Mouse (Mus musculus): ENCODE results near the gene Edrf1. TPM values are rescaled to one million over a fixed set of nuclear protein-coding genes. Genes with fewer than 3 reads are reported as not detected.

Gene Edrf1
- polyA plus RNA-seq, 2 experiments = 8.7 to 9.8 TPM

DNA sequence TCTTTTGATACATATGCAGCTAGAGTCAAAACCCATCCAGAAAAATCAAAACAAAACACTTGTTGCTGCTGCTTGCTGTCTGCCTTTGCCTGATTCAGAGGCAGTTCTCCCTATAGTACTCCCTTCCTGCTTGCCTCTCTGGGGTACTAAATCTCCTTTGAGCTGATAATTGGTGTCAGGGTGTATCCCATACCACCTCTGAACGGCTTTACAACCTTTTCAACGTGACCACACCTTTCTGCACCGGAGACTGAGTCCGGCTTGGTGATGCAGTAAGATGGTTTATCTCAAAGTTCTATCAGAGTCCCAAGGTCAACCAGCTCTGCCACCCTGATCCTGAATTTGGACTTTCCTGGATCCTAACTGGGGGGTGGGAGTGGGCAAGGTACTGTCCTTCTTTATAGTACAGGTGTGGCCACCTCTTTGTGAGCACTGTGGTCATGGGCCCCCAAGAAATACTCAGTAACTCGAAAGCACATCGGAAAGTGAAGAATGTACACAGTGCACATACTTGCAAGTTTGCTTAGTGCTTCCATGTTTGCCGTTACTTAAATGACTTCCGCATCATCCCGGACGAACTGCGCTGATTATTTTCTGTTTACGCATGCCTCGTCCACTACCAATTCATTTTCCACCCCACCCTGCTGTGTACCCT, 32.8 kb upstream of the Edrf1 start:
- WGBS (ENCODE audit: insufficient replicate concordance) = 61% methylated on average over 13 of the region's 13 CpGs
- Histone ChIP-seq H3K27ac (no peak overlapping the region), H3K4me3 (ENCODE audit: insufficient read depth in 1 of 2, low read depth in 2 of 2, low read length in 2 of 2) (no peak overlapping the region), H3K36me3 (replicated peaks; ENCODE audit: control insufficient read depth, insufficient read depth, low read depth) (no peaks in the 10 kb centered on the region), H3K9ac (replicated peaks) (no peak overlapping the region), H3K27me3 (ENCODE audit: control insufficient read depth, insufficient read depth, low read length) (no peaks in the 10 kb centered on the region), H3K4me1 (replicated peaks; ENCODE audit: control insufficient read depth in 2 of 2, insufficient read depth in 2 of 2, low read length in 1 of 2) (no peaks in the 10 kb centered on the region), H3K9me3 (ENCODE audit: control insufficient read depth, low read length) (no peaks in the 10 kb centered on the region), H3K4me2 (ENCODE audit: low read depth) (no peak overlapping the region)
- no peak for DNase-seq (ENCODE audit: low read depth in 3 of 3, low spot score in 3 of 3)
- ATAC-seq (ENCODE audit: insufficient read depth) = no peak
- TF ChIP-seq EP300 (IDR thresholded peaks at IDR 0.05; ENCODE audit: low read depth) = no peak
- no peak for TF ChIP-seq CTCF (IDR thresholded peaks at IDR 0.05; ENCODE audit: low read depth)

GRCm38 (mm10) chr7:133607331-133607730, 30.0 kb upstream of the Edrf1 start:
- Histone ChIP-seq H3K4me1 (replicated peaks; ENCODE audit: control insufficient read depth in 2 of 2, insufficient read depth in 2 of 2, low read length in 1 of 2) (no peaks in the 10 kb centered on the region), H3K4me3 (ENCODE audit: insufficient read depth in 1 of 2, low read depth in 2 of 2, low read length in 2 of 2) (no peak overlapping the region), H3K9me3 (ENCODE audit: control insufficient read depth, low read length) (no peaks in the 10 kb centered on the region), H3K27ac (no peak overlapping the region), H3K9ac (replicated peaks) (no peak overlapping the region), H3K36me3 (replicated peaks; ENCODE audit: control insufficient read depth, insufficient read depth, low read depth) (no peaks in the 10 kb centered on the region), H3K4me2 (ENCODE audit: low read depth) (no peak overlapping the region), H3K27me3 (ENCODE audit: control insufficient read depth, insufficient read depth, low read length) (no peaks in the 10 kb centered on the region)
- no peak for ATAC-seq (ENCODE audit: insufficient read depth)
- 56% methylated on average over 5 of the region's 5 CpGs for WGBS (ENCODE audit: insufficient replicate concordance)
- DNase-seq (ENCODE audit: low read depth in 3 of 3, low spot score in 3 of 3) = no peak
- TF ChIP-seq CTCF (IDR thresholded peaks at IDR 0.05; ENCODE audit: low read depth) (no peak), EP300 (IDR thresholded peaks at IDR 0.05; ENCODE audit: low read depth) (no peak)

DNA sequence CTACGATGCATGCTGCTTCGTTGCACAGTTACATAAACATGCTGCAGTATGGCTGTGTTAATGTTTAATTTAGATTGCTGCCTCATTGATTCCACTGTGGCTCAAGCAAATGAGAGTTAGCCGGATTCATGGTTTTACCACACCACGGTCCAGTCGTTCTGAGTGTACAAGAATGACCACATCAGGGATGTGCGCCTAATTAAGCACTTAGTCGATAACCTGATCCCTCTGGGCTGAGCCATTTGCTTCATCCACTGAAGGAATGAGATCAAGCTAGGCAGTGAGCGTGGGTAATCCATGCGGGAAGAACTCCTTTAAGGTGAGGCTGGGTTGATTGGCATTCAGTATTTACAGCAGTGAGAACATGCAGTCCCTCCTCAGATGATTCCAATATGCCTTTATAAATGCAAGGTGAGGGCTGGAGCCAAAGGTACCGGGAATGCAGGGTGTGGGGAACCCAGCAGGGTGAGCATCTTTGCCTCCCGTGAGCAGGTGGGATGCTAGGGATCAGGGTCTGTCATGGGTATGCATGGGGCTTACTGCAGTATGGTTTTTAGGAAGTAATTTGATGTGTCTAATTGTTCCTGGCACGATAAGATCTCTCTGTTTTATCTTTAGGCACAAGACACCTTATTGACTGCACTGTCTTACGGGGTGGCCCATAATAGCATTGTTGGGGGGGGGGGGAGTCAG, 29.3 kb upstream of the Edrf1 start:
- no peaks in the 10 kb centered on the region for H3K4me1 ChIP-seq (replicated peaks; ENCODE audit: control insufficient read depth in 2 of 2, insufficient read depth in 2 of 2, low read length in 1 of 2)
- H3K27me3 ChIP-seq (ENCODE audit: control insufficient read depth, insufficient read depth, low read length) = no peaks in the 10 kb centered on the region
- ATAC-seq (ENCODE audit: insufficient read depth) (no peak), DNase-seq (ENCODE audit: low read depth in 3 of 3, low spot score in 3 of 3) (no peak)
- H3K27ac ChIP-seq = no peak overlapping the region
- no peak overlapping the region for H3K4me2 ChIP-seq (ENCODE audit: low read depth)
- no peak for TF ChIP-seq CTCF (IDR thresholded peaks at IDR 0.05; ENCODE audit: low read depth)
- no peak for TF ChIP-seq EP300 (IDR thresholded peaks at IDR 0.05; ENCODE audit: low read depth)
- H3K9me3 ChIP-seq (ENCODE audit: control insufficient read depth, low read length) = no peaks in the 10 kb centered on the region
- 61% methylated on average over 13 of the region's 13 CpGs for WGBS (ENCODE audit: insufficient replicate concordance)
- no peaks in the 10 kb centered on the region for H3K36me3 ChIP-seq (replicated peaks; ENCODE audit: control insufficient read depth, insufficient read depth, low read depth)
- H3K9ac ChIP-seq (replicated peaks) = no peak overlapping the region
- no peak overlapping the region for H3K4me3 ChIP-seq (ENCODE audit: insufficient read depth in 1 of 2, low read depth in 2 of 2, low read length in 2 of 2)

DNA sequence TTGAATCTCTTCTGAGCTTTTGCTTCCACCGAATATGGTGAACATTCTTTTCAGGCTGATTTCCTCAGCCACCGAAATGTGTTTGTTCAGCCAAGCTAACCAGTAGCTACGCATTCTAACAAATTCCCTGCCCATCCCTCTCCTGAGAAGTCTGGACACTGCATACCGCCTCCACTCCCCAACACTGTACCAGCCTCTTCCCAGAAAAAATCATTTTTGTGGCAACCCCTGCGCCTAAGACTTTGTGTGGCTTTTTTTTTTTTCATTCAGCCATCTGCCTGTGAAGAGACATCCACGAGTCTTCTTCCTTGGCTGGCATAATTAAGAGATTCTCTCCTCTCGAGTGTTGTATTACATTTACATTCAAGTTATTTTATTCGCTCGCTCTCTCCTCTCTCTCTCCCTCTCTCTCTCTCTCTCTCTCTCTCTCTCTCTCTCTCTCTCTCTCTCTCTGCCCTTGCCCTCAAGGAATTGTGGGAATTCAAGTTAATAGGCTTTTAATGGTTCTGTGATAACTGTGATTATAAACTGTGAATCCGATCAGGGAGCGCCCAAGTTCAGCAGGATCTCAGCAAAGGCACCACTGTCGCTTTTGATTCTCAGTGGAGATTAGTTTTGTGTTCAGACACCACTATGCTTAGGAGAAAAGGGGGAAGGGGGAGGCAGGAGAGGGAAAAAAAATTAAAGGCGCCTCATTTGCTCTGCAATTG, 28.6 kb upstream of the Edrf1 start:
- no peak for ATAC-seq (ENCODE audit: insufficient read depth)
- WGBS (ENCODE audit: insufficient replicate concordance) = 63% methylated on average over 13 of the region's 13 CpGs
- H3K4me1 ChIP-seq (replicated peaks; ENCODE audit: control insufficient read depth in 2 of 2, insufficient read depth in 2 of 2, low read length in 1 of 2) = no peaks in the 10 kb centered on the region
- no peaks in the 10 kb centered on the region for H3K27me3 ChIP-seq (ENCODE audit: control insufficient read depth, insufficient read depth, low read length)
- H3K9me3 ChIP-seq (ENCODE audit: control insufficient read depth, low read length) = no peaks in the 10 kb centered on the region
- no peak overlapping the region for H3K9ac ChIP-seq (replicated peaks)
- no peak overlapping the region for H3K4me2 ChIP-seq (ENCODE audit: low read depth)
- H3K4me3 ChIP-seq (ENCODE audit: insufficient read depth in 1 of 2, low read depth in 2 of 2, low read length in 2 of 2) = no peak overlapping the region
- no peaks in the 10 kb centered on the region for H3K36me3 ChIP-seq (replicated peaks; ENCODE audit: control insufficient read depth, insufficient read depth, low read depth)
- no peak for DNase-seq (ENCODE audit: low read depth in 3 of 3, low spot score in 3 of 3)
- TF ChIP-seq CTCF (IDR thresholded peaks at IDR 0.05; ENCODE audit: low read depth) (no peak), EP300 (IDR thresholded peaks at IDR 0.05; ENCODE audit: low read depth) (no peak)
- no peak overlapping the region for H3K27ac ChIP-seq

- no peaks in the 10 kb centered on the region for H3K36me3 ChIP-seq (replicated peaks; ENCODE audit: control insufficient read depth, insufficient read depth, low read depth)
- no peaks in the 10 kb centered on the region for H3K27me3 ChIP-seq (ENCODE audit: control insufficient read depth, insufficient read depth, low read length)
- H3K9me3 ChIP-seq (ENCODE audit: control insufficient read depth, low read length) = no peaks in the 10 kb centered on the region
- WGBS (ENCODE audit: insufficient replicate concordance) = 71% methylated on average over 8 of the region's 8 CpGs
- no peak overlapping the region for H3K27ac ChIP-seq
- H3K9ac ChIP-seq (replicated peaks) = no peak overlapping the region
- no peak overlapping the region for H3K4me3 ChIP-seq (ENCODE audit: insufficient read depth in 1 of 2, low read depth in 2 of 2, low read length in 2 of 2)
- no peak for TF ChIP-seq CTCF (IDR thresholded peaks at IDR 0.05; ENCODE audit: low read depth)
- TF ChIP-seq EP300 (IDR thresholded peaks at IDR 0.05; ENCODE audit: low read depth) = no peak
- H3K4me1 ChIP-seq (replicated peaks; ENCODE audit: control insufficient read depth in 2 of 2, insufficient read depth in 2 of 2, low read length in 1 of 2) = no peaks in the 10 kb centered on the region
- ATAC-seq (ENCODE audit: insufficient read depth) = no peak
- DNase-seq (ENCODE audit: low read depth in 3 of 3, low spot score in 3 of 3) = no peak
- H3K4me2 ChIP-seq (ENCODE audit: low read depth) = no peak overlapping the region
Observed at GRCm38 (mm10) chr7:133609585-133609984, 27.8 kb upstream of the Edrf1 start.

Data from liver, embryonic 14.5 days (tissue).